Mouse (Mus musculus) inflammation-experienced regulatory T-cells (primary cell): ENCODE results near the gene Chtop. TPM values are rescaled to one million over a fixed set of nuclear protein-coding genes. Genes with fewer than 3 reads are reported as not detected.

Source experiments
- polyA plus RNA-seq, 2 experiments: library from polyadenylated mRNA; unstranded; fragments of 100-300 nt; shearing (Covaris generic); gene quantifications; one replicate each; pipeline ENCODE4 v1.2.1; 2017

Gene Chtop
- polyA plus RNA-seq, result 100 to 1,000 TPM; 161 to 182 TPM

DNA sequence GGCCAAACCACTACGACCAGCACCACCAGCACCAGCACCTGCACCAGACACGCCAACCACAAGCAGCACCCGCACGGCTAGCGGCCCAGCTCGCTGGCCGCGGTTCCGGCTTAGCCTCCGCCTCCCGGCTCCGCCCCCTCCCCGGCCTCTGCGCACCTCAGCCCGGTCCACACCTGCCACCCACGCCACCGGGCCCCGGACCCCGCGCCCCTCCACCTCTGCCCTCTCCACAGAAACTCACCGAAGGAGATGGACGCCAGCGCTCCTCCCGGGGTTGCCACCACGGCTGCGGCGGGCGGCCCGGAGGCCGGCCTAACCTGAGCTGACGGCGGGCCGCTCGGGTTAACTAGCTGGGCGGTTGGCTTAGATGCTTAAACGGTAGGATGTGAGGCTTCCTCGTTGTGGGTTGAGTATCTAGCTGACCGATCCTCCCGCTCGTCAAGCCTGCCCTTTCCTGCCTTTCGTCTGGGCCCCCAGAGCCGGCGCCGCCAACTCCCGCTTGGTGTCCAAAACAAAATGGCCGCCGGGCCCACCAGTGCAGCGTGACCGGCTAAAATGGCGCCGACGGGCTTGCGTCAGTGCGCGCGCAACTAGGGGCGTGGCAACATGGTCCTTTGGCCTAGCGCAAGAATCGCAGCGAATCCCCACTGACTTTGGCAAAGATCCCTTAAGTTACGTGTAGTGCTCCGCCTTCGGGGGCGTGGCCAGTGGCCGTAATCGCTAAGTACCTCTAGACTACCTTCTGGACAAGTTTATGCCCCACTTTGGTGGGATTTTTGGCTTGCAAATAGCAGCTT, at the start of gene Chtop:
Gene Chtop (minus strand): TSS at position 549 of the 797 bp plus-strand sequence.

DNA sequence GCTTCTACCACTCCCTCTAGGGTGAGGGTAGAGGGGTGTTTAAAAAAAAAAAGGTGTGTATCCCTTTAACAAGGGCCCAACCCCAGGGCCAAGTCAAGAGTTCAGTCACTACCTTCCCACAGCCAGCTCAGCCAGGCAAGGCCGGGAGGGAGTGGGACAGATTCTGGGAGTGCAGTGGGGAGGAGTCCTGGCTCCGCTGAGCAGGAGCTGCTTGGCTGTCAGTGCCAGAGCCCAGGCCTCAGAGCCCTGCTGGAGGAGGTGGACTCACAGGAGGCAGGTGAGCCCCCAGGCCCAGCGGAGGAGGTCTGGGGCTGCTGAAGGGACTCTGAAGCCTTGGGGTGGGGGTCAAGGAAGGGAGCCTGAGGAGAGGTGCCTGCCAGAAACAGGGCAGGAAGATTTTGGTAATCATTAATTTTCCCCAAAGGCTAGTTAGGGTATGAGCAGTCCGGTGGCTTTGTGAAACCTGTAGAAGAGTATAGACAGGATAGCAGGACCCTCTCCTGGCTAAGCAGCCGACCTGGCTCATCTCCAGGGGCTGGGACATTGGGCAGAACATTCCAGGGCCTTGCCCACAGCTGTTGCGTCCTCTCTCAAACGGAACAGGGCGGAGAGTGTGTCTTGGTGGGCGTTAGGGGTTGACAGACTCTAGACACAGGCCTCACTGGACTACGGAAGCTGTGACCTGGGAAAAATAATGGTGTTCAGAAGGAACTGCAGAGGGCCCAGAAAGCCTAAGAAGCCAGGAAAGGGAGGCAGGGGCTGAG, 28.0 kb upstream of the Chtop start, which contains the start of gene S100a16:
Gene S100a16 (plus strand): TSS at position 114 of the 764 bp plus-strand sequence.

GRCm38 (mm10) chr3:90526580-90526979, 17.3 kb upstream of the Chtop start, which contains the start of gene S100a14:
TSS of gene S100a14 (plus strand) at chr3:90526856.

GRCm38 (mm10) chr3:90513796-90514590, 4.7 kb upstream of the Chtop start, which contains the start of the genes S100a1 and S100a13:
TSS of gene S100a1 (minus strand) at chr3:90514392.
TSS of gene S100a13 (plus strand) at chr3:90514435.

GRCm38 (mm10) chr3:90490696-90491256, 18.5 kb downstream of the Chtop start, which contains the start of gene Snapin:
TSS of gene Snapin (minus strand) at chr3:90491033.

DNA sequence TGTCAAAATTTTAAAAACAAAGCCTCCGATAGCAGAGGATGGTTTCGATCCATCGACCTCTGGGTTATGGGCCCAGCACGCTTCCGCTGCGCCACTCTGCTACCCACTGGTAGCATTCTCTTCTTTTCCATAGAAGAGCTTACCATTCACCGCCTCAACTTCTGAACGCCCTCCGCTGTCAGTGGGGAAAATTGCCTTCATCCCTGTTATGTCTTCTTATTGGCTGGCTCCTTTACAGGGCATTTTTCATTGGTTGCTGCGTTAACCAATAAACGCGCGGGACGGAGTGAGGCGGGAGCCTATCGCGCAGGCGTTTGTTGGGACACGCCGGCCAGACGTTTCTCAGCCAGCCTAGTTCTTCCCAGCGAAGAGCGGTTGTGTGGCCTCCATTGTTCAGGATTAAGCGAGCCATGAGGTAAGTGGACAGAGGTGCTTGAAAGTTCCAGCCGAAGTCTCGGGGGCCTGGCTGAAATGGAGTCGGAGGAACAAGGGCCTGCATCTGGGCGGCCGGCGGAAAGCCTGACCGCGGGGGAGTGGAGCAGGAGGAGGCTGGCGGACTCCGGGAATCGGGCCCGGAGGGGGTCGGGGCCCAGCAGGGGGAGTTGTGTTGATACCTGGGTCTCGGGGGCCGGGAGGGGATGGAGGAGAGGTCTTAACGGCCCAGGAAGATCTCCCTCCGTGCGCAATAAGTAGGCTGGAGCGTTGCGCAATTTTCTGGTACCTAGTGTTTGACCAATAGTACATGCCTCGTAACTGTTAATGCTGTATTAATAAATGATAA, 33.3 kb downstream of the Chtop start, which contains the start of gene Ilf2:
Gene Ilf2 (plus strand): TSS at position 296 of the 781 bp plus-strand sequence.

GRCm38 (mm10) chr3:90465686-90466310, 43.5 kb downstream of the Chtop start, which contains the start of gene Npr1:
TSS of gene Npr1 (minus strand) at chr3:90465866.

Other genes with a start within 250 kb of the Chtop start
- 10 to 100 TPM; 45.9 to 50.2 TPM for gene Dennd4b, start 244.3 kb downstream of the Chtop start, polyA plus RNA-seq
- gene Gatad2b, start 216.3 kb downstream of the Chtop start, polyA plus RNA-seq, result 10 to 100 TPM in 1 of 2 experiments, 1 to 10 TPM in 1; 7.6 to 10.6 TPM
- gene Slc27a3, start 119.6 kb downstream of the Chtop start, polyA plus RNA-seq, result under 1 TPM; 0.08 to 0.33 TPM
- 10 to 100 TPM; 32.8 to 39.6 TPM for gene Ints3, start 75.9 kb downstream of the Chtop start, polyA plus RNA-seq
- gene Npr1, start 43.6 kb downstream of the Chtop start, polyA plus RNA-seq, result not detected
- gene Ilf2, start 33.4 kb downstream of the Chtop start, polyA plus RNA-seq, result 100 to 1,000 TPM in 1 of 2 experiments, 10 to 100 TPM in 1; 93.1 to 102 TPM
- 10 to 100 TPM; 97.5 to 99.8 TPM for gene Snapin, start 18.5 kb downstream of the Chtop start, polyA plus RNA-seq
- 1 to 10 TPM; 1.7 to 4.3 TPM for gene S100a1, start 4.9 kb upstream of the Chtop start, polyA plus RNA-seq
- 100 to 1,000 TPM; 158 to 169 TPM for gene S100a13, start 4.9 kb upstream of the Chtop start, polyA plus RNA-seq
- under 1 TPM in 1 of 2 experiments, not detected in 1; 0.40 TPM for gene S100a14, start 17.4 kb upstream of the Chtop start, polyA plus RNA-seq
- gene S100a16, start 27.8 kb upstream of the Chtop start, polyA plus RNA-seq, result 1 to 10 TPM in 1 of 2 experiments, under 1 TPM in 1; 0.67 to 1.1 TPM
- gene S100a3, start 51.1 kb upstream of the Chtop start, polyA plus RNA-seq, result 1 to 10 TPM in 1 of 2 experiments, under 1 TPM in 1; 0.83 to 2.9 TPM
- not detected for gene S100a2, start 80.7 kb upstream of the Chtop start, polyA plus RNA-seq
- not detected for gene Gm42674, start 92.4 kb upstream of the Chtop start, polyA plus RNA-seq
- gene S100a4, start 94.3 kb upstream of the Chtop start, polyA plus RNA-seq, result 100 to 1,000 TPM; 106 to 233 TPM
- under 1 TPM in 1 of 2 experiments, not detected in 1; 0.40 TPM for gene S100a5, start 99.0 kb upstream of the Chtop start, polyA plus RNA-seq
- 100 to 1,000 TPM; 312 to 419 TPM for gene S100a6, start 103.4 kb upstream of the Chtop start, polyA plus RNA-seq
- gene S100a7a, start 144.5 kb upstream of the Chtop start, polyA plus RNA-seq, result 1 to 10 TPM in 1 of 2 experiments, under 1 TPM in 1; 0.57 to 2.1 TPM
- gene S100a8, start 159.5 kb upstream of the Chtop start, polyA plus RNA-seq, result not detected
- not detected for gene S100a9, start 186.2 kb upstream of the Chtop start, polyA plus RNA-seq
- gene Pglyrp4, start 217.4 kb upstream of the Chtop start, polyA plus RNA-seq, result not detected